Mouse (Mus musculus) neural tube, embryonic 10.5 days (tissue): Measurements from ENCODE around the gene Pam.
"Not testable (repeated sequence)": the region's sequence is repeated elsewhere in the genome, so short reads cannot be mapped to it uniquely, and the experiment has no call there.

Experiments used
- DNase-seq: peaks from one replicate; pipeline ENCODE4 v3.0.0-alpha.2; 2017; ENCODE audit warnings: low spot score; ENCODE audit errors: extremely low spot score

The Pam gene

GRCm38 (mm10) chr1:98038252-98038651 is 57.2 kb downstream of the Pam start:
- no peak for DNase-seq

DNA sequence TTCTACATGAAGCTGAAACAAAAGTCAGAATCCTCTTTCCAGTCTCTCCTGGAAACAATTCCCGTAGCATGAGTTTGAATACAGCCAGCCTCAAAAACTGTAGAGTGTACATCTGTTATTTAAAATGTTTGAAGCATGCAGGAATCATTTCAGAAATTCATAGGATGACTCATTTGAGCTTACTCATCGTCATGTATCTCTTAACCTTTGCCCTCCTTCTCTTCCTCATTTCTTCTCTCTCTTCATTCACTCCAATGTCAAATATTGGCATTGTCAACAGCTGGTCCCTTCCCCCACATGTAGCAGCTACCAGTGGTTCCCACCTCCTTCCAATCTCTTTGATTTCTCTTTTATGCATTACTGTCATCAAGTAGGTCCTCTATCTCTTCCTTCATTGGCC is 59.7 kb downstream of the Pam start:
- no peak for DNase-seq

- DNase-seq, result no peak
Observed at GRCm38 (mm10) chr1:98031802-98032201, 63.6 kb downstream of the Pam start.

GRCm38 (mm10) chr1:98029025-98029424 is 66.4 kb downstream of the Pam start:
- no peak for DNase-seq

- DNase-seq, result no peak
Observed at GRCm38 (mm10) chr1:98028468-98028867, 67.0 kb downstream of the Pam start.

- DNase-seq, result no peak
Observed at GRCm38 (mm10) chr1:98027959-98028358, 67.5 kb downstream of the Pam start.

DNA sequence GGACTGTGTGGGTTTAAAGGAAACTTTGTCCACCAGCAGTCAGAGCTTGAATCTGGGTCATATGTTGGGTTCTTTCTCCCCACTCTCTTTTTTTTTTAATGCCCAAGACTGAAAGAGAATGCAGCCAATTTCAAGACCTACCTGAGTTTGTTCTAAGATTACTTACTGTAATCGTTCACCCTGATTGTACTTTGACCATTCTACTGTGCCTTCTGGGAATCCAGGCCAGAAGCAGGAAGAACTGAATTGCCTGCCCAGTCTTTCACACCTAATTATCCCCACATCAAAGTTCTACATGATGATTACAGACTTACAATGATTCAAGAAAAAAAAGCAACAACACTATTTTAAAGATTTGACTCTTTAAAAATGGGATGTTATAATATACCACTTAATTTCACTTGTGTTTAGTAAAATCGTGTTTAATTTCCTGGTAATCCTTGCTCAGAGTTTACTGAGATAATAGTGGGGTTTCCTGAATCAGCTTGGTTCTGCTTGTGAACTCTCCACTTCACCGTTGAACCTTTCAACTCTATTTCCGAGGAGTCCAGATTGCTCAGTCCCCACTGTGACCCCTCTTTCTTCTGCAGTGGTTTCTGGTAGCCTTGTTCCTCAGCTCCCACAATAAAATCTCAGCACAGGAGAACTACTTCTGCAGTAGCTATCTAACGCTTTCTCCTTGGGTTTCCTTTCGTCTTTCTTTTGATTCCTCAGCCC is 69.4 kb downstream of the Pam start:
- no peak for DNase-seq

GRCm38 (mm10) chr1:98023866-98024265 is 71.6 kb downstream of the Pam start:
- no peak for DNase-seq

DNA sequence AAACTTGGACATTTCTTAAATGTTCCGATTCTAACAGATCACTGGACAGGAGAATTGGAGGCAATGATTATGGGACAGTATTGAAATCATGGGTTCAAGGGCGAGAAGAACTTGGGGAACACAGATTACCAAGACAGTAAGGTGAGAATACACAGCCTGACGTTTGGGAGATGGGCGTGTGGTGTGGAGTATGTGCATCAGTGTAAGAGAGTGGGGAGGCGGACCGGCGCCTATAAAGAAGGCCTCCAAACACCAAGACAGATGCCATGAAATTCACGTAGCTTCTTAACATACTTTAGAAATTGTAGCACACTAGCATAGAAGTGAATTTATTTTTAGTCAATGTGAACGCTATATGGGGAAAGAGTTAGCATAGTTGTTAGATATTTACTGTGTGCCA is 76.5 kb downstream of the Pam start:
- no peak for DNase-seq

DNA sequence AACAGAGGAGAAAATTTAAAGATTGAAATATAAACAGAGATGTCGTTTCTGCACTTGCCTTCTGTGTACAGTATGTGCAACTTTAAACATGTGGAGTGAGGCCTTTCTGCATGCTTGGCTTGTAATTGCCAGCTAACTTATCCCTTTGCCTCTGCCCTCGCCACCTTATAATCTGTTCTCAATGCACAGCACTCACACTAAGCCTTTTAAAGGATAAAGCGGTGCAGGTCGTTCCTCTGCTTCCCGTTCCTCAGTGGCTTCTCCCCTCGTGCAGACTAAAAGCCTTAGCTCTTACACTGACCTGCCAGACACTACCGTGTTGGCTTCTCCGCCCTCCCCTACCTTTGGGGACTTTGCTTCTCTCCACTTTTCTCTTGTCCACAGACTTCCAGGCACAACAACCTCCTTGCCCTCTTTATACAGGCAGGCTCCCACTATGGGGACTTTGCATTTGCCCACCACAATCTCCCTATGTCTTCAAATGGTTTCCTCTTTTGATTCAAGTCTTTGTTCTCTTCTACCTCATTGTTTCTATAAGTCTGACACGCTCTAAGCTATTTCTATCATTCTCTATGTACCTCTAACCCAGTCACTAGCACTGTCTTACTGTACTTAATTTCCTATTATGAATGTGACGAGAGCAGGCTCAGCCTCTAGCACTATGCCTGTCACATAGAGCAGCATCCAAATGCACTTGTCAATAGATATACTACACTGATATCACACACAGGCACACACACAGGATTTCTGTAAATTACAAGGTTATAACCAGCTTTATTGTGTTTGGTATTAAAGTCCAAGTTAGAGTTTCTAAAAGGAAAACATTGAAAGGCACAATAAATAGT is 79.2 kb downstream of the Pam start:
- DNase-seq, result no peak

- DNase-seq, result no peak
Observed at GRCm38 (mm10) chr1:98015564-98015963, 79.9 kb downstream of the Pam start.

DNA sequence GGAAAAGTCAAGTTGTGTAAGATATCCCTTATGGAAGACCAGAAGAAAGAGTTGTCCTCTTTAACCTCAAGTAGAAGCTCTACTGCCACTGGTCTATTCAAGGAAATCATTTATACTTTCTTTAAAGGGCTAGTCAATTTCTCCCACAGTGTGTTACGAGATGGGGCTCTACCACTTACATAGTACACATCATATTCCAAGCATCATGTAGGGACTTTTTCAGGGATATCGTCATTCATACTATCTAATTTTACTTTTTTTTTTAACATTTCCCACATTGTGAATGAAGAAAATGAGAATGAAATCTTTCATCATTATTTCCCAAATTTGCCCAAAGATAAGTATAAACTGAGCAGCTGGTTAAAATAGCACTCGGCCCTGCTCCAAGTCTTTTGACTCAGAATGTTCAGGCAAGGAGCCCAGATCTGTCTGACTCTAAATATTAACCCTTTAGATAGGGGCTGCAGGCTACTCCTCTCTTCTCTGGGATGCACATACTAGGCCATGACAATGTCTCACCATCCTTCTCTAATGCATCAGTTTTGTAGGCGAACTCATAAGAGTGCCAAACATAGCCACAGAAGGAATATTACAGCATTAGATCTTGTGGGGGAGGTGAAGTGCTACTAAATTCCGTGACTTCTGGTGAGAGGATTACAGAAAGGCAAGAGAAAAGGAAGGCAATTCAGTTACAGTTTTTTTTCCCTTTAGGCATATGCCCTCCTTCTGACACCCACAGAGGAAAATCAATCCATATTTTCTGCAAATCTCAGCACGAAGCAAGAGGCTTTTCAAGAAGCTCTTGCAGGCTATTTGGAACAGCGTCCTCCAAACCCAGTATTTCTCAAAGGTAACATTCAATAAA is 92.7 kb downstream of the Pam start:
- DNase-seq, result no peak

- DNase-seq, result no peak
Observed at GRCm38 (mm10) chr1:97999465-97999864, 96.0 kb downstream of the Pam start.

- DNase-seq, result not testable (repeated sequence)
Observed at GRCm38 (mm10) chr1:97998961-97999360, 96.5 kb downstream of the Pam start.

DNA sequence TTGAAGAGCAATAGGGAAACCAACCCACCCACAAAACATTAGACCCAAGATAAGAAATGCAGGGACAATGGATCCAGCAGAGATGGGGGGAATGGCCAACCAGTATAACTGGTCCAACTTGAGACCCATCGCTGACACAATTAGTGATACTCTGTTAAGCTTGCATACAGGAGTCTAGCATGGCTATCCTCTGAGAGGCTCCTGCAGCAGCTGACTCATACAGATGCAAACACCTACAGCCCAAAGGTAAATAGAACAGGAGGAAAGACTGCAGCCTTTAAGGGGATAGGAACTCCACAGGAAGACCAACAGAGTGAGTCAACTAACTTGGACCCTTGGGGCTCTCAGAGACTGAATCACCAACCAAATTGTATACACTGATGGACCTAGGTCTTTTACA is 98.4 kb downstream of the Pam start:
- no peak for DNase-seq

DNA sequence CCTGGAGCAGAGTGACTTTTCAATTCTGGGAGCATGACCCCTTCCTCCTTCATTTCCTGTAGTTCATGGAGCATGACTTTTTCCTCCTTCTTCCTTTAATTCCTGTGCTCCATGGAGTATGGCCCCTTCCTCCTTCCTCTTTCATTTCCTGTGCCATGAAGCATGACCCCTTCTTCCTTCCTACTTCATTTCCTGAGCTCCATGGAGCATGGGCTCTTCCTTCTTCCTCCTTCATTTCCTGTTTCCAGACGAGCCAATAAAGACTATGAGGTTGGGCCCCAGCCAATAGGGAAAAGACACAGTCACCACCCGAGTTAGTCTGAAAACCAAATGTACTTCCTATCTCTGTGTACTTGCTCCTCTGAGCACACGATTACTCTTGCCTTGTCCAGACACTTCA is 103.5 kb downstream of the Pam start:
- no peak for DNase-seq

DNA sequence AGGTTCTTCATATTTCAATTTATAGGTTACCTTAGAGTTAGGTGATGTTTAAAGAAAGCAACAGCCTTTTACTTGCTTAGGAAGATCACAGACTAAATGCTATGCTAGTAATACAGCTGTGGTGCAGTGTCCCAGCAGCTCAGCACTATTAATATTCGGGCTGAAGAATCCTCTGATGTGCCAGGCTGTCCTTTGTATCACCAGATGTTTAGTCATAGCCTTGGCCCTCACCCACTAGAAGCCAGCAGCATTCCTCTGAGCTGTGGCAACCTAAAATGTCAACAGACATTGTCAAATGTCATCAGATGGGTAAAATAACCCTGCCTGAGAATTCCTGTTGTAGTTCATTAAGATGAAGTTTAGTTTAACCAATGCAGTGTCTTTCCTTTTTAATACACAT is 112.3 kb downstream of the Pam start:
- no peak for DNase-seq

DNA sequence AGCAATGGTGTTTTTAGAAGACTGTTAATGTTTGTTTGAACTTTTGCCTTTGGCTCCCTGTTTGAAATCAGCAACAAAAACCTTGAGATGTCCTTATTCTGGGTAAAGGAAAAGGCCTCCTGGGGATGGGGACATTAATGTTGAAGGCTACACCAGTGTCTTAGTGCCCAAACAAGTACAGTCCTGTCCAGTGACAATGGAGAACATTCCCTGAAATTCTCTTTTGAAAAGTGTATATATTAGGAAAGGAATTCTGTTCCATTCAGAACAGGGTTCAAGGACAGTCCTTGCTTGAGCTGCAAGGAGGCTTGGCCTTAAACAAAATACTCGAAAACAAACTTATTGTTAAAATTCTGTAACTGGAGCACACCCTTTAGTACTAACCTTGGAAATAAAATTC is 116.0 kb downstream of the Pam start:
- DNase-seq, result no peak

DNA sequence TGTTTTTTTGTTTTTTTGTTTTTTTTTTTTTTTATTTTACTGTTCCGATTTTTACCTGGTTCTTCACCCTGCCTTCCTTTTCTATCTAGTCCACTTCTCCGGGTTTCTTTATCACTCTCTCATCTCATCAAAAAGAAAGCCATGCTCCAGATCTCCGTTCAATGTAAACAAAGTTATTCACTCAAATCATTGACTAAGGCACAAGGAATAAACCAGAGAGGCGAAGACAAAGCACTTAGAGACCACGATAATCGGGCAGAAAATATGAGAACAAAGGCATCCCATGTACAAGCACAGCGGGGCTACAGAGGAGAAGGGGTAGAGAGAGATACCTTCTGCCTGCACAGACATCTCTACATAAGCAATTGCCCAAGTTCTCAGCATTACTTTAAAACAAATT is 117.9 kb downstream of the Pam start:
- no peak for DNase-seq

- DNase-seq, result peak; percentile 82
Observed at GRCm38 (mm10) chr1:97976873-97977473, 118.5 kb downstream of the Pam start.

DNA sequence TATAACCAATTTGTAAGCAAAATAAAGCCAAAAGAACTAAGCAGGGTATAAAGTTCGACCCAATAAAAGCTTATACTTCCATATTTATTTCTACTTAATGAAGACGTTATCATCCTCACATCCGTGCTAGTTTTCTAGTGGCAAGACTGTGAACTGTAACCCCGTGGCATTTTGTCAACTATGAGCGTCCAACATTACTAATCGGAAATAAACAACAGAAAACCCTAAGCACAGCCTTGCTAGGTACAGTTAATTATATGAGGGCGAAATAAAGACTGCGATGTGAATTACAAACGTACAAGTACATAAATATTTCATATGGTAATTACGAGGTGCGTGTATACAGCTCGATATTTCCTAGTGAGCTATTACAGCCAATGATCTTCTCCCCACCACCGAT is 119.4 kb downstream of the Pam start:
- no peak for DNase-seq

GRCm38 (mm10) chr1:97974968-97975367 is 120.5 kb downstream of the Pam start:
- DNase-seq, result no peak
